Mouse (Mus musculus) thymus, adult 2 months (tissue): ENCODE results near the gene Chd5.

Source experiments
- CTCF ChIP-seq: fragments of 200-500 bp; IDR thresholded peaks from 2 replicates; pipeline ENCODE4 v1.5.1; 2012; ENCODE audit warnings: mild to moderate bottlenecking, control low read depth, low read length, moderate library complexity, borderline replicate concordance; ENCODE audit not compliant: control insufficient read depth, poor library complexity, insufficient read depth; ENCODE audit errors: extremely low read depth
- POLR2A ChIP-seq: fragments of 200-500 bp; IDR thresholded peaks from 2 replicates; pipeline ENCODE4 v1.6.1; 2012; ENCODE audit warnings: mild to moderate bottlenecking, low read length, control low read depth, moderate library complexity; ENCODE audit not compliant: control insufficient read depth, poor library complexity, insufficient read depth; ENCODE audit errors: extremely low read depth

GRCm38 (mm10) chr4:152300375-152300774 is 38.1 kb upstream of the Chd5 start:
- TF ChIP-seq POLR2A (no peak), CTCF (no peak)
